9 mouse cellular contexts compared by ENCODE assay signal in the genomic region with DNA sequence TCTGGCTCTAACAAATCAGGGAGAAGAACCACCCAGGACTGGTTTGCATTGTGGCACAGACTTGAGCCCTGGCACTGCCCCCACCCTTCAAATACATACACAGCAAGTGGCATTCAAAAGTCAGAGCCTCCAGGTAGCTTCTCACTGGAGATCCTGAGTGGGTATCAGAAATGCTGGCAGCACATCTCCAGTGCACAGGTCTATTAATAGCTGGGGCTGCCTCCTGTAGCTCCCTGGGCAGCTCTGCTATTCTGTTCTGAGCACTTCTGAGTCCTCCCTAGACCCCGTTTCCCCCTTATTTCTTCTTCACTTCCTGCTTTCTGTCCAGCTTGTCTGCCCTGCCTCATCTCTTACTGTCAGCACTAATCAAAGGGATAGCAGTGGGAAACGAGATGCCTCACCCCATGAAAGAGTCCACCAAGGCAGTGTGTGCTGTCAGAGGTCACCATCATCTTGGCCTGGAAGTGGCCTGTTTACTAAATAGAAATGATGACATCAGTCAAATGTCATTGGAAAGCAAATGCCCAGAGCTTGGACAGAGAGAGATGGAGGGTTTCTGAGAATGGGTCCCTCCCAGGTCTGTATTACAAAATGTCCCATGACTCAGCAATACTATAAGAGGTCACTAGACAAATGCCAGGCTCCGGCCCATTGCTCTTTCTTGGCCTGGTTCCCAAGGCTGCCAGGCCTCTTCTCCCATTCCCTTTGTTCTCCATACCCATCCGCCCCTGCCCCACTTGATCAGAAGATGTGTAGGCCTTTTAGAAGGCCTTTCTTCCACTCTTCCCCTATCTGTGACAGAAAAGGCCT. TPM values are rescaled to one million over a fixed set of nuclear protein-coding genes. Genes with fewer than 3 reads are reported as not detected.
DNase-seq lines count a peak whose midpoint lies in the region; TF ChIP-seq lines count a peak whose summit lies in the region.
"Had no signal": no experiment of that assay in that cellular context is flagged by ENCODE, and none has a peak within 500 bp of the region (broad histone marks: within the 10 kb centered on the region; RNA-seq: fewer than 3 reads in every experiment).

No protein-coding gene starts in this region.

- 39% methylated on average over 4 of the region's 4 CpGs for WGBS in heart, adult 2 months

- TF ChIP-seq CTCF in heart, adult 2 months (IDR thresholded peaks at IDR 0.05) = no peak

- H3K79me2 ChIP-seq in heart, adult 2 months (replicated peaks; ENCODE audit: control insufficient read depth, insufficient read depth, low read length) = no peaks in the 10 kb centered on the region

- intact Hi-C loops in heart, adult 2 months (cut with DNase I) = loop anchor here (1.0 to 5.0 kb wide), 3 partner anchors 44 to 78 kb away; no protein-coding TSS in a partner anchor

- no peaks in the 10 kb centered on the region for H3K27me3 ChIP-seq in heart, adult 2 months (ENCODE audit: control insufficient read depth, insufficient read depth, low read length)
- H3K27me3 ChIP-seq: hindbrain, embryonic 12.5 days had no signal

- peaks cover 19% of the 10 kb centered on the region for H3K4me1 ChIP-seq in heart, adult 2 months (ENCODE audit: control insufficient read depth, insufficient read depth, low read length)

- no peak for TF ChIP-seq EP300 in heart, adult 2 months (IDR thresholded peaks at IDR 0.05; ENCODE audit: insufficient read depth, low read depth, low read length)

- DNase-seq in lung, adult 18-20 months = peak; percentile 37 to 50
- no peak for DNase-seq in lung, postnatal 10 days
- DNase-seq in adrenal gland, adult 18-20 months (ENCODE audit: low spot score in 2 of 2) = peak; percentile 43 to 65
- DNase-seq in heart, adult 2 months = peak in 1 of 2 experiments; percentile 55
- peak; percentile 57 to 75 for DNase-seq in kidney, postnatal 25 days
- no peak for DNase-seq in cerebellum, adult 11 months
- no peak for DNase-seq in frontal cortex, postnatal 14 days (ENCODE audit: low spot score in 2 of 2)
- DNase-seq: lung, embryonic 14.5 days had no signal

- no peak overlapping the region for H3K9ac ChIP-seq in heart, adult 2 months (ENCODE audit: low read depth, low read length)
- H3K9ac ChIP-seq: hindbrain, embryonic 12.5 days; lung, embryonic 14.5 days had no signal

- H3K27ac ChIP-seq in heart, adult 2 months = peak overlapping the region; percentile 85
- H3K27ac ChIP-seq: hindbrain, embryonic 12.5 days had no signal

- no peak for TF ChIP-seq POLR2A in heart, adult 2 months (IDR thresholded peaks at IDR 0.05; ENCODE audit: insufficient read depth, low read depth, low read length)

- H3K4me3 ChIP-seq in heart, adult 2 months = no peak overlapping the region
- H3K4me3 ChIP-seq: hindbrain, embryonic 12.5 days had no signal

- H3K36me3 ChIP-seq in heart, adult 2 months (ENCODE audit: control insufficient read depth, insufficient read depth, low read length) = no peaks in the 10 kb centered on the region; the same call in 1 of the 2 replicates
- H3K36me3 ChIP-seq: hindbrain, embryonic 12.5 days had no signal

RNA-seq across cellular contexts. Expression of a gene that starts 46.4 kb away (rescaled TPM):
- 10 to 100 TPM; 60.1 to 66.9 TPM for total RNA-seq in adrenal gland, adult 18-20 months (2021)
- 100 to 1,000 TPM; 125 to 140 TPM for total RNA-seq in heart, adult 2 months (2021)
- polyA plus RNA-seq in heart, adult 2 months (2012; rRNA removed) = 105 and 181 TPM in 2 replicates

Comparison
In these comparisons a context has a peak if more than half of its experiments do, and no peak if none do; other contexts are left out.
1. DNase-seq: peak in lung, adult 18-20 months (2 of 2), adrenal gland, adult 18-20 months (2 of 2) and kidney, postnatal 25 days (2 of 2); none in lung, postnatal 10 days (single experiment), cerebellum, adult 11 months (single experiment) and frontal cortex, postnatal 14 days (0 of 2).